Mouse (Mus musculus): ENCODE measurements around the gene Ubtd2.
"Not testable (repeated sequence)": the region's sequence is repeated elsewhere in the genome, so short reads cannot be mapped to it uniquely, and the experiment has no call there.

Ubtd2 gene

DNA sequence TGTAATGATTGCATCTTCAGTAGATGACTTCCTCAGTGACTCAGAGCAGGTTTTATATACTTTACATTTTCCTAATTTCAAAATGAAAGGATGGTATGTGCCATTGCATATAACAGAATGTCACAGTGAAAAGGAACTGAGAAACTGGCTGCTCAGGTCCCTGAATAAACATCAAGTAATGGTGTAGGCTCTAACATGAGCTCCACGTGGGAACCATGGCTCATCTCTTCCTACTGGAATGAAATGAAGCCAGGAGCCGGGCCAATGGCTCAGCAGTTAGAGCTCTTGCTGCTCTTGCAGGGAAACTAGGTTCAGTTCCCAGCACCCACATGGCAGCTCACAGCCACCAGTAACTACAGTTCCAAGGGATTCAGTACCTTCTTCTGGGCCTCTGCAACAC lies 16.8 kb downstream of the Ubtd2 start:
- DNase-seq, result no peak

DNA sequence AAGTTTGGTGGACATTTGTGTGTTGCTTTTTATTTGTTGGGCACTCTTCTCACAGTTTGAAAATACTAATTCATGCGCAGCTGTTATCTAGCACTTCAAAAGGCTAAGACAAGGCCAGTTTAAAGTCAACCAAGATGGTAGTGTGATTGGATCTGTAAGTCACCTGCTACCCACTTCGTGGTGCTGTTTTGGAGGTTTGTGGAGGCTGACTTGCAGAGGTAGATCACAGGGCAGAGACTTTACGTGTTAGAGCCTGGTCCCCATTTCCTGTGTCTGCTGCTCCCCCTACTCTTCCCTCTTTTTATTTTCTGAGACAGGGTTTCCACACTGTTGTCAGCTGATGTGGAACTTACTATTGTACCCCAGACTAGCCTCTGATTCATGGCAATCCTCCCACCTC lies 19.6 kb downstream of the Ubtd2 start:
- peak; percentile 27 for DNase-seq

DNA sequence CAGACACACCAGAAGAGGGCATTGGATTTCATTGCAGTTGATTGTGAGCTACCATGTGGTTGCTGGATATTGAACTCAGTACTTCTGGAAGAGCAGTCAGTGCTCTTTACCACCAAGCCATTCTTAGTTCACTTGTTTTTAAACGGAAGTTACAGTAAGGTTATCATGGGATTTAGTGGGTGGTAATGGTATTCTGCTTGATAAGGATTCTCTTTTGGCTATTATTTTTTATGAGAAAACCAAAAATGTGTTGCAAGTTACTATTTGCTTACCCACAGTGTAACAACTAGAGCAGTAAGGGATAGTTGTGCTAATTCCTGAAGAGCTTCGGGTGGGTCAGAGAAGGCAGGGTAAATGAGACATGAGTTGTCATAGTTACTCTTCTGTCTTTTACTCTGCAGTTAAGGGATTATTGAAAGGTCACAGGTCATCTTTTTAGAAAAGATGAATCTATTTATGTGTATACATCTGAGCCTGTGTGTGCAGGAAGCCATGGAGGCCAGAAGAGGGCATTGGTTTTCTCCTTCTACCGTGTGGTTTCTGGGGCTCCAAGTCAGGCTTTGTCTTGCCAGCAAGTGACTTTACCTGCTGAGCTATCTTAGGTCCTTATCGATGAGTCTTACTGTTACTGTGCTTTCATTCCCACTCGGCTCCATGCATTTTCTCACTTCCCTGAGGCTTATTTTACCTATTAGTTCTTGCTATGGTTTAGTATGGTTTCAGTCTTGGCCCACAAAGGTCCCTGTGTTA lies 20.5 kb downstream of the Ubtd2 start:
- peak; percentile 25 for DNase-seq

DNA sequence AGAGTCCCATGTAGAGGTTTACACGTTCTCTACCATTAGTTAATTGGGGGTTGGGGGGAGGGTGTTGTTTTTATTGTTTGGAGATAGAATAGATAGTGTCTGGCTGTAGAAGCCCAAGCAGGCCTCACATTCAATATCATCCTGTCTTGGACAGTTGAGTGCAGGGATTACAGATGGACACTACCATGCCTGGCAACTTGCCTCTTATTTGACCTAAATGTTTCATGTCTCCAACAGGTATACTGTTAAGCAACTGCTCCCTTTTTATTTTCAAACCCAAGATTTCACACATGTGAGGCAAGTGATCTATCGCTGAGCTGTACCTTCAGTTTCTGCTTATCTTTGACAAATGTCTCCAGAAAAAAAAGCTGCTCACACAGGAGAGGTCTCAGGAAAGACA lies 26.4 kb downstream of the Ubtd2 start:
- no peak for DNase-seq

DNA sequence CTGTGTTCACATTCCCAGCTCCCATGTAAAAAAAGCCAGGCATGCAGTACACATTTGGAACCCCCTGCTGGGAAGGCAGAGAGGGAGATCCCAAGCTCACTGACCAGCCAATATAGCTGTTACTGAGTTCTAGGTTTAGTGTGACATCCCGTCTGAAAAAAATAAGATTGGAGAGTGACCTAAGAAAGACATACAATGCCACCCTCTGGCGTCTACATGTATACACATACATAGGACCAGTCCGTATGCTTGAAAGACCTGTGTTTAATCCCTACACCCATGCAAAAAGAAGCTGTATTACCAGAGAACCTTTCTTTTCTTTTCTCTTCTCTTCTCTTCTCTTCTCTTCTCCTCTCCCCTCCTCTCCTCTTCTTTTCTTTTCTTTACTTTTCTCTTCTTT lies 30.1 kb downstream of the Ubtd2 start:
- no peak for DNase-seq

DNA sequence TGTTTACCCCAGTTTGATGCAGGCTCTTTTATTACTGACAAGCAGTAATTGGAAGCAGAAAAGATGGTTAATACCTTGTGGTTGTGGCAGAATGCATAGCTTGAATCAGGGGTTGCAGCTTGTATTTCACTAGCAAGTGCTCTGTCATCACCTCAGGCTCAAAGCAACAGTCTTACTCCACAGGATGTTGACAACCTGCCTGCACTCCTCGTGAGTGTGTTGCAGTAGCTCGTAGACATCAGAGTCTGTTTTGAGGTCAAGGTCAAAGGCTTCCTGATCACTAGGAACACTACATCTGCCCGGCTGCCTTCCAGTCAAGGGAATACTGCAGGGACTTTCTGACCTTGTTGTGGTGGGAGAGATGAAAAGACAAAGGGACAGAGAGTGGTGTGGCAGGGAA lies 31.5 kb downstream of the Ubtd2 start:
- no peak for DNase-seq

DNA sequence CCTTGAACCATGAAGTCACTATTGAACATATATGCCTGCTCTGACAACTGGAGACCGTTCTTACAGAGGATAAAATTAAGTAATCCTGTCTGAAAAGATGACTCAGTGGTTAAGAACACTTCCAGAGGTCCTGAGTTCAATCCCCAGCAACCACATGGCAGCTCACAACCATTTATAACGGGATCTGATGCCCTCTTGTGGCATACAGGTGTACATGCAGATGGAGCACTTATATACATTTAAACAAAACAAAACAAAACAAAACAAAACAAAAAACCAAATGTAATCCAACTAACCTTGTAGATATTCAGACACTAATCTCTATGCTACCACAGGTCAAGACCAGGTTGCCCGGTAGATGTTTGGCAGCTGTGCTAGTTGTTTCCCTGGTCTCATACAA lies 32.3 kb downstream of the Ubtd2 start:
- no peak for DNase-seq

DNA sequence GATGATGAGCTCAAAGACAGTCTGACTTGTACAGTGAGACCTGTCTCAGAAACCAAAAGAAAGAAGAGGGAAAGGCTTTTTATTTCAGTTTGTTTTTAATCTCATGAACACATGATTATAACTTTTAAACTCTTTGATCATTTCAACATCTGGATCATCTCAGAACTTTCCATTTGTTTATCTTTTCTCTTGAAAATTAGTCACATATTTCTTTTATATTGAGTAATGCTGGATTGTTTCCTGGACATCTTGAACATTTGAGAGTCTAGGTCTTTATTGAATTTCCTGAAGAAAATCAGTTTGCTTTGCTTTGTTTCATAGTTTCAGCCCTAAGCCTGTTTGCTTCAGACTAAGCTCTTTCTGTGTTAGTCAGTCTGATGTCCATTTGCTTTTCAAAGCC lies 33.2 kb downstream of the Ubtd2 start:
- DNase-seq, result no peak

DNA sequence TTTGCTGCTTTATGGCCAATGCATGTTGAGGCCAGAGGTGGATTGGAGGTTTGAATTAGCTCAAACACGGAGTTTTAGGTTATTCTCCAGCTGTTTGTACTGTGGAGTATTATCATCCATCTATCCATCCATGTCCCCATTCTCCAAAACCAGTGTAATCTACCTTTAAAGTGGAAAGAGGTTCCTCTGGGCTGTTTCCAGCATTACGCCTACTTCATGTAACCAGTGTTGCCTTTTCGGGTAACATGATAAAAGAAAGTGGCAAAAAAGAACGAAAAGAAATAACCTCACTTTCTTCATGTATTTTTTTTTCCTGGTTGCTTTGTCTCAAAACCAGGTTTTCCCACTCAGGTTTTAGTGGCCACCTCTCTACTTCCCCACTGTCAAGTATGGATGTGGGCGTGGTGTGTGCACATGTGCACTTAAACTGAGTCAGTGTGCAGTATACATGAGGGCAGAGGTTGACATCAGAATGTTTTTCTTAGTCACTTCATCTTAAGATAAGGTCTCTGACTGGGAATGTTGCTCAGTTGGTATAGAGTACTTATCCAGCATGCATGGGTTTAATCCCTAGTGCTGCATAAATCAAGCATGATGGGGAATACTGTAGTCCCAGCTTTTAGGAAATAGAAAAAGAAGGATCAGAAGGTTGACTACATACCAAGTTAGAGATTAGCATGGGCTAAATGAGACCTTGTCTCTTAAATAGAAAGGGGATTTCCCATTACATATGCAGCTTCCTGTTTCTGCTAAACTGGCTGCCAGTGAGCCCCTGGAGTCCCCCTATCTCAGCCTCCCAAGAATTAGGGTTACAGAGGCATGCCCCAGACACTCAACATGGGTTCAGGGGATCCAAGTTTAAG lies 33.9 kb downstream of the Ubtd2 start:
- DNase-seq, result no peak

DNA sequence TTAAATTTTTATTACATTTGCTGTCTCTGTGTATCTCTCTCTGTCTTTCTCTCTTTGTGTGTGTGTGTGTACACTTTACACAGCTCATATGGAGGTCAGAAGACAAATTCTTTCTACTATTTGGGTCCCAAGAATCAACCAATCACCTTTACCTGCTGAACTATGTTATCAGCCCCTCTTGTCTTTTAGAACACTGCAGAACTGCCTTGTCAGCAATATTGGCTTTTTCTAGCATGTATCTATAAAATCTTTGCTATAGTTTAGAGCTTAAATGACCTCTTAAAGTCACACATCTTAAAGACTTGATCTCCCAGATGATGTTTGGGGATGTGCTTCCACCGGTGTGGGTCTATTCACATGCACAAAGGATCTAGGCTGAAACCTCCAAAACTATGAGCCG lies 35.9 kb downstream of the Ubtd2 start:
- no peak for DNase-seq

DNA sequence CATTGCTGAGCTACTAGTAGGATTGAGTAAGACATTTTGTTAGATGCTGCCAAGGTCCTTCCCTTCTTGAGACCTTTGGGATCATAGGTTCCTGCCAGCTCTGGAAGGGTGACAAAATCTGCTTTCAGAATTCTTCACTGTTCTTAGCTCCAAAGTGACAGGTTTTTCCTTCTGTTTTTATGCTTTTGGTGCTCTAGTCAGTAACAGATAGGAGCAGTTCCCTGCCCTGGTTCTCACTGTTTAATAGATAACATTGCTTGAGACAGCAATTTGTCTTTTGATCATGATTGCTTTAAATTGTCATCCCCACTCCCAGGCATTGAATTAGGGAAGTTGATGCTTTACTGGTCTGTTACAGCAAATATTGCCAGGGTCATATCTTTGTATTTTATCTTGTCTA lies 38.1 kb downstream of the Ubtd2 start:
- DNase-seq, result no peak

DNA sequence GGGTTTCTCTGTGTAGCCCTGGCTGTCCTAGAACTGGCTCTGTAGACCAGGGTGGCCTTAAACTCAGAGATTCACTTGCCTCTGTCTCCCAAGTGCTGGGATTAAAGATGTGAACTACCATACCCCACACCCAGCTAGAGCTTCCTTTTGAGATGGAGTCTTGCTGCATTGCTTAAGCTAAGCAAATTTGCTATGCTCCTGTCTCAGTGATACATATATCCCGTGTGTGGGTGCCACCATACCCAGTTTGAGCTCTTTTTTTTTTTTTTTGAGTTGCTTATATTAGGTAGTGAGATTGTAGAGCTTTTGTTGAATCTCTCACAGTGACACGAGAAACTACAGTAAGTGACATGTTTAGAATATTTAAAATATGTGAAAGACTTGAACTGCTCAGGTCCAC lies 40.1 kb downstream of the Ubtd2 start:
- DNase-seq, result no peak

DNA sequence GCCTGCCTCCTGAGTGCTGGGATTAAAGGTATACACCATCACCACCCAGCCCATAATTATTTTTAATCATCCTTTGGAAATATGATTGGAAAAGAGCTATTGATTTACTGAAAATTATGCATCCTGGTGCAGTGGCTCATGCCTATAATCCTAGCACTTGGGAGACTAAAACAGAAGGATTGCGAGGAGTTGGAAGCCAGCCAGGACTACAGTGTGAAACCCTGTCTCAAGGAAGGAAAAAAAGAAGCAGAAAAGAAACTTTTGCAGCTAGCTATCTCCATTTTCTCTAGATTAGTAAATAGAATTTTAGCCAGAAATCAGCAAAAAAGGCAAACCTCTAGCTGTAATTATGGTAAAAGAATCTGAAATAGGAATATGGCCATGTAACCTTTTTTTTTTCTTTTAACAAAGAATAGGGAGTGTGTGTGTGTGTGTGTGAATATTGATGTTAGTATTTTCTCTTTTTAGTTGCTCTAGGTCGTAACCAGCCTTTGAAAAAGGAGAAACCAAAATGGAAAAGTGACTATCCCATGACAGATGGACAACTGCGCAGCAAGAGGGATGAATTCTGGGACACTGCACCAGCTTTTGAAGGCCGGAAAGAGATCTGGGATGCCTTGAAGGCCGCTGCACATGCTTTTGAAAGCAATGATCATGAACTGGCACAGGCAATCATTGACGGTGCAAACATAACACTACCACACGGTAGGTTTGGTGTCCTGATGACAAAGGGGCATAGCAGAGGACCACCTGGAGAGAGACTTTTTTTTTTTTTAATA lies 43.8 kb downstream of the Ubtd2 start:
- DNase-seq, result no peak

DNA sequence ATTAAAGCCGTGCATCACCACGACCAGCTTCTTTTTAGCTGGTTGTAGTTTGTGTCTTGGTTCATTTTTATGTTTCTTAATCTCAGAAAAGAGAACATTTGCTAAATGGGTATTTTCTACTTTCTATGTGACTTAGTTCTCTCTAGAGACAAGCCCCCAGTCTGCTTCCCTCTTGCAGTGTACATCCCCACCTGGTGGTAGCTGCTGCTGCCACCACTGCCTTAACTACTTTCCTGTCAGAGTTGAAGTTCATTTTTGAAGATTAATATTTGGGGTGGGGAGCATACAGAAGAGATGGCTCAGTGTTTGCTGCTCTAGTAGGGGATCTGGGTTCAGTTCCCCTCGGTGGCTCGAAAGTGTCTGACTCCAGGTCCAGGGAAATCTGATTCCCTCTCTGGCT lies 44.8 kb downstream of the Ubtd2 start:
- peak; percentile 39 for DNase-seq

DNA sequence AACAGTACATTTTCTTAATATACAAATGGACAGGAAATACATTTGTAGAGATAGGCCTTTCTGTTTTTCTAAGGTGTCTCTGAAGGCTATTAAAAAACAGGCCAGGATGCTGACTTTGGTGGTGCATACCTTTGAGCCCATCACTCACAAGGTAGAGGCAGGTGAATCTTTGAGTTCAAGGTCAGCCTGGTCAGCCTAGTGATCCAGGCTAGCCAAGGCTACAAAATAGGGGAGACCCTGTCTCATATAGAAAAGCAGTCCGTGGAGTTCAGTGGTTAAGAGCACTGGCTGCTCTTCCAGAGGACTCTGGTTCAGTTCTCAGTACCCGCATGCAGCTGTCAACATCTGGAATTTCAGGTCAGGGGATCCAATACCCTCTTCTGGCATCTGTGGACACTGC lies 48.5 kb downstream of the Ubtd2 start:
- DNase-seq, result no peak

DNA sequence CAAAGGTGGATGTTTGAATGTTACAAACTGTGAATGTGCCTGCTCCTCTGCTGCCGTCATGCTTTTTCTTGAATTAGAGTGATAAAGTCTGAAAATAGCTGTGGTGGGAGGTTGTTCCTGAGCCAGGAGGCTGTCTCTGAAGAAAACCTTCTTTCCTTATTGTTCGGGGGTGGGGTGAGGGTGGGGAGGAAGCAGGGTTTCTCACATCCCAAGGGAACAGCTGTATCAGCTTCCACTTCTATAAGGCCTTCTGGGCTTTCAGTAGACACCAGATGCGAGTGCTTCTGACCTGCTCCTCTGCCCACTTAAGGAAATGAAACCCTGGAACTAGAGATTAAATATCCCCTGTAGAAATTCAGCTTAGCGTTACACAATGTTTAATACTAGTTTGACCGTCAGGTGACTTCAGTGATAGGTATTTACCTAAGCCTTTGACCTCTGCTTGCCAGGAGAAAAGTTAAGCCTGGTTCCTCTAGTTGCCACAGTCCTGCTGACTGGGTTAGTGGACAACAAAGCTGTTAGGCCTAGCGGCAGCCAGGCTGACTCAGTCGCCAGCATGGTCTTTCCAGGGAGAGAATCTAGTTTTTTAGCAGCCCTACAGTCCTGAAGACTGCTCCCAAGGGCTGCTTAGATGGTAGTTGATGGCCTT lies 50.0 kb downstream of the Ubtd2 start:
- no peak for DNase-seq

DNA sequence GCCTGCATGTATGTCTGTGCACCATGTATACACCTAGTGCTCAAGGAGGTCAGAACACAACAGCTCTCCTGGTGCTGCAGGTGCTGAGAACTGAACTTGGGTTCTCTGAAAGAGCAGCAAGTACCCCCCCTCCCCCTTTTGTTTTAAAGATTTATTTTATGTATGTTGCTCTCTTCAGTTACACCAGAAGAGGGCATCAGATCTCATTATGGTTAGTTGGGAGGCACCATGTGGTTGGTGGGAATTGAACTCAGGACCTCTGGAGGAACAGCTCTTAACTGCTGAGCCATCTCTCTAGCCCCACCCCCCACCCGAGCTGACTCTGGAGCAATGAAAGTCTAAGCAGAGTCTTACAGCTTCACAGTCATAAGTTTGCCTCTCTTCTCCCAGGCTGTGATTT lies 55.8 kb downstream of the Ubtd2 start:
- DNase-seq, result no peak

DNA sequence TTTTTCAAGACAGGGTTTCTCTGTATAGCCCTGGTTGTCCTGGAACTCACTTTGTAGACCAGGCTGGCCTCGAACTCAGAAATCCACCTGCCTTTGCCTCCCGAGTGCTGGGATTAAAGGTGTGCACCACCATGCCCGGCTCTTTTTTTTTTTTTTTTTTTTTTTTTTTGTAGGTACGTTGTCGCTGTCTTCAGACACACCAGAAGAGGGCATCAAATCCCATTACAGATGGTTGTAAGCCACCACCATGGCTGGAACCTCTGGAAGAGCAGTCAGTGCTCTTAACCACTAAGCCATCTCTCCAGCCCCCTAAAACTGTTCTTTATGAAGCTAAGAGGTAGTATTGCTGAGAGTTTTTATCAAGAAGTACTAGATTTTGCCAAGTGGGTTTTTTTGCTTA lies 59.7 kb downstream of the Ubtd2 start:
- not testable (repeated sequence) for DNase-seq

DNA sequence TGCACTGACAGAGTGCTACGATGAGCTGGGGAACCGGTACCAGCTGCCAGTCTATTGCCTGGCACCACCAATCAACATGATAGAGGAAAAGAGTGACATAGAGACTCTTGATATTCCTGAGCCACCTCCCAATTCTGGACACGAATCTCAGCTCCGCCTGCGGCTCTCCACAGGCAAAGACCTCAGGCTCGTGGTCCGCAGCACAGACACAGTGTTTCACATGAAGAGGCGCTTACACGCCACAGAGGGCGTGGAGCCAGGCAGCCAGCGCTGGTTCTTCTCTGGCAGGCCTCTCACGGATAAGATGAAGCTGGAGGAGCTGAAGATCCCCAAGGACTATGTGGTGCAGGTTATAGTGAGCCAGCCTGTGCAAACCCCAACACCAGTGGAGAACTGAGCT lies 60.9 kb downstream of the Ubtd2 start:
- DNase-seq, result no peak

DNA sequence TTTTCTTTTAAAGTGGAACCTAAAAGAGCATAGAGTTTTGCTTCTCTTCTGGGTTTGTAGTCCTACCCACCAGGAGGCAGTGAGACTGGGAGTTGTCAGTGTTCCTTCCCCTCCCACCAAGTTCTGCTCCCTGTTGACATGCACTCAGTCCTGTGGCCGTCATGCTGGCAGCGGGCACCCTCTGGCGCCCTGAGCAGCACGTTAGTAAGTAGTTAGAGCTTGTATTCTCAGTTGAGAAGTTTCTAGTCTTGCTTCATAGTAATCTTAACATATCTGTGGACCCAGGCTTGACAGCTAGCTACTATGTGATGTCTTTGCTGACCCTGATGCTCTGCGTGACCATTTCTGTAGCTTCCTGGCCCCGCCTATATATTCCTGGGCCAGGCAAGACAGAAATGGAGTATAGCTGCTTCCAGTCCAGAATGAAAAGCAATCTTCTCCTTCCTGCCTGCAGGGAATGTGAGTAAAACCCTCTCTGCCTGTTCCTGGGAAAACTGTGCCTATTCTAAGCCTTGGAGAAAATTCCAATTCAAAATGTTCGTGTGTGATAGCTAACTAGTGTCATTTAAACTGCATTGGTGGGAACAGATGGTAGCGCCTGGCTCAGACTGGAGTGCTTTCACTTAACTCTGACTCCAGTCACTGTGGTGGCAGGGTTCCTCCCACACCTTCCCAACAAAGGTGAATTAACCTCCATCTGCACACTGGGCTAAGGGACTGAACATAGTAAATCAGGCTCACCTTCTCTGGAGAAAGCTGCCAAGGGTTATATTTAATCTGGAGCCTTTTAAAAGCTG lies 61.9 kb downstream of the Ubtd2 start:
- no peak for DNase-seq

DNA sequence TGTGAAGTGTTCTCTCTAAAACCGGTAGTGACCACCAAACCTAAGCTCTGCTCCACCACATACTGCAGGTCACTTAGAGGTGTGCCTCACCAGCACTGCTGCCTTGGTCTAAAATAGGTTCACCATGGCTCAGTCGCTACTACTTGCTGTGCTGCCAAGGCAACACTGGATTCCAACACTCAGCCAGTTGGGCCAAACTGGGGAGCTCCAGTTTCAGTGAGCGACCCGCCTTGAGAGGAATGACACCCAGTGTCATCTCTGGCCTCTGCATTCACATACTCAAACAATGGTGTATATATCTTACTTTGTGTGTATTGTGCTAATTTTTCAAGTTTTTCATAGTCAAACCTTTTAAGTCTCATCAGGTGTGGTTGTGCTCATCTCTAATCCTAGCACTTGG lies 63.6 kb downstream of the Ubtd2 start:
- DNase-seq, result no peak

DNA sequence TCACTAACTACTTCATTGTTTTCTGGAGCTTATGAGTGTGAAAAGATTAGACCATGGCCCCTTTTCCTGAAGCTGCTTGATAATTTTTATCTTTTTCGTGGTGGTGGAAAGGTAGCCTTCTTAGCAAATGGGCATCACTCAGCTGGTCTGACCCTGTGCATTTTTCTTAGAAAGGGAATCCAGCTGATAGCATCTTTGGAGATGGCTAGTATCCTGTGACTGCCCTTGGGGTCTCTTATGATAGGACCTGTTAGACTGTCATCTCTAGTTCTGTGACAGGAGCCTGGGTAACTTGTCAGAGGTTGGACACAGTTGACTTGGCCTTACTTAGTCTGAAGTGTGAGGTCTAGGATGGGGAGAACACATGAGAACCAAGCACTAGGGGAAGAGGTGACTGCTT lies 64.2 kb downstream of the Ubtd2 start:
- no peak for DNase-seq

Measured in thymus, postnatal 4 days (tissue).